Mouse (Mus musculus) liver, adult (tissue): ENCODE measurements around the gene Cadm2.

Source experiments
- GATA4 ChIP-seq: IDR thresholded peaks from 2 replicates; pipeline ENCODE4 v1.6.1; 2014; ENCODE audit warnings: mild to moderate bottlenecking, low read length; ENCODE audit not compliant: insufficient replicate concordance

Cadm2 gene

GRCm38 (mm10) chr16:67591015-67591414, 29.7 kb downstream of the Cadm2 start:
- TF ChIP-seq GATA4 = no peak

- TF ChIP-seq GATA4 = no peak
Measured at GRCm38 (mm10) chr16:67578842-67579517, 41.7 kb downstream of the Cadm2 start.

DNA sequence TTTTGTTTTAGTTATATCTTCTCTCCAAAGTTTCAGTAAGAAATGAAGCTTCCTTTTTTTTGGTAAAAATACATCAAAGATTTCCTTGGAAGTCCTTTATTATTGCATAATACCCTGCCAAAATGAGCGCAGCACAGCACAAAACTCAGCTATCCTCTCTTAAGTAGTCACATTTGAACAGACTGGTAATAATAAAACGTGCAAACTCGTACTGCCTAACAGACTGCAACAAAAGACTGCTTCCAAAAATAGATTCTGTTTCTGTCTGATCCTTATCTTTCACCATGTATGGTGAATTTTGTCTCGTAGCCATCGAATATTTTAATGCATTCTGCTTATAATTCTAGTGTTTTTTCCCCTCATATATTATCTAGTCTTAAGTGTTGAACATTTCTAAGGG, 45.2 kb downstream of the Cadm2 start:
- TF ChIP-seq GATA4 = no peak

DNA sequence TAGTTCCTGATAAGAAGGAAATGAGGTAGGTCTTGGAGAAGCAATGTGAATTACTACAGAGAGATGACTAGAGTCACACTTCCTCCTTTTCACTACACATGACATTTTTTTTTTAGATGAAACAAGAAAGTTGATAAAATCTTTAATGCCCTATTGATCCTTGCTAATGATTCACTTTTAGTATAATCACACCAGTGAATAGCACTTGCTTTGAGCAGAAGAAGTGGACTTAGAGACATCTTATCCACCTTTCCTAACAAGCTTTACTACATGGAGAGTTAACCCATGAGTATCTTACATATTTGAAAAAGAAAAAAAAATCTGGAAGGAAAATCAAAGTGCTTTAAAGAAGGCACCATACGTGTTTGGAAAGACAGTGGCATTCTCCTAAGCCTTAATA, 93.7 kb downstream of the Cadm2 start:
- no peak for TF ChIP-seq GATA4

DNA sequence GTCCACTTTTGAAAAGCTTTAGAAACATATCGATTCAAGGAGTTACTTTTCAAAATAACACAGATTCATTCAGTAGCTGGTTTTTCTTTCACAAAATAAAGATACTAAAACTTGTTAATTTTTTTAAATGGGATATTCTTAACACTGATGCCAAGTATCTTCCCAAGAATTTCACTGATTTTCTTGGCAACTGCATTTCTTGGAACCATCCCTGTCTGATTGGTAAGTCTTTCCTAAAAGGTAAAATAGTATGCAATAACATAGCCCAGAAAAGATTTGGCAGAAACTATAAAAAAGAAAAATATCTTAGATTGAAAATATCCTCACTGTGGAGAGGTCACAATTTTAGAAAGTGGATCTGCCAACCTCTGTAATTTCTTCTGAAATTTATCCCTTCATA, 95.8 kb downstream of the Cadm2 start:
- TF ChIP-seq GATA4 = no peak

- no peak for TF ChIP-seq GATA4
Measured at GRCm38 (mm10) chr16:67518311-67518710, 102.4 kb downstream of the Cadm2 start.

DNA sequence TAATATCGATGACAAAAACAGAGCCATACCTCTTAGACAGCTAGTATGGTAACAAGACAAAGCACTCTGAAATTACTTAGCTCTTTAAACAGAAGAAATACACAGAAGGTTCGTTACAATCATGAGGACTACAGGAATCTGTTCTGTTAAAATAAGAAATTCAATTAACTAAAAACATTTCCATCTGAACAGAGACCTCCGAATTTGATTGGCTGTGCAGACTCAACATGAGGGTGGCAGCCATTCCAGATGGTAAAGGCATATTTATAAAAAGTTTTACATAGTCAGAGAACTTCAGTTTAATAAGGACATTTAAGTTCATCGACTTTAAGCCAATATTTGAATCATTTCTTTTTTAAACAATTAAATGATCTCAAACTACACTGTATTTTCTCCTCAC, 105.2 kb downstream of the Cadm2 start:
- TF ChIP-seq GATA4 = no peak

DNA sequence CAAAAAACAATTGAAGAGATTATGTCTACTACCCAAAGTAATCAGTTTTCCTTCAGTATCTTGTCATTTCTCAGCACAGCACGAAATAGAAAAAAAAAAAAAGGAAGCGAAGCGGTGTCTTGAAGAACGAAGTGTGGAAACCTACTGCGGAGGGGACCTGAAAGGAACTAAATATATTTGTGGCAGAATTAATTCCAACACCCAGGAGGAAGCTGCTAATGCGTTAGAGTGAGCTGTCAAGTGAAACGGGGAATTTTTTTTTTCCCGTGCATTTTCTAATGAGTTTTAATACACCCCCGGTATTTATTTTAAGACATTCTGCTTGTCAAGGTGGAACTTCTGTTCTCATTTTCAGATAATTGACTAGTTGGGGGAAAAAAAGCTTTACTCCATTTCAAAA, 111.6 kb downstream of the Cadm2 start:
- TF ChIP-seq GATA4 = no peak

GRCm38 (mm10) chr16:67482542-67482941, 138.2 kb downstream of the Cadm2 start:
- no peak for TF ChIP-seq GATA4

- no peak for TF ChIP-seq GATA4
Measured at GRCm38 (mm10) chr16:67467041-67467440, 153.7 kb downstream of the Cadm2 start.

DNA sequence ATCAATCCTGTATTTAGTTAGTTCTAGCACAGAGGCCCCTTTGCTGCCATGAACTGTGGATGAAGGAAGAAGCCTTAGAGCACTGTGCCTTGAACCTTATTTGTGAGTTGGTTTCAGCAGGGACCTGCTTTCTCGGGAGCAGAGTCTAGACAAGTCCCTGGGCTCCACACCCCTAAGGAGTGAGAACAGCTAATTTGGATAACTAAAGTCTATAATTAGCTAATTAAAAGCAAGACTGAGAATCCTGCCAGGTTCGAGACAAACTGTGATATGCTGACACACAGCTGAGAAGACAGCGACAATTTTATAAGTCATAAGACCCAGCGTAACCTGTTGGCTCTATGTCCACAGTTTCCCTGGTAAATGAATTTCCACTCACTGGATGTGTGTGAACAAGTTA, 184.4 kb downstream of the Cadm2 start:
- TF ChIP-seq GATA4 = no peak

DNA sequence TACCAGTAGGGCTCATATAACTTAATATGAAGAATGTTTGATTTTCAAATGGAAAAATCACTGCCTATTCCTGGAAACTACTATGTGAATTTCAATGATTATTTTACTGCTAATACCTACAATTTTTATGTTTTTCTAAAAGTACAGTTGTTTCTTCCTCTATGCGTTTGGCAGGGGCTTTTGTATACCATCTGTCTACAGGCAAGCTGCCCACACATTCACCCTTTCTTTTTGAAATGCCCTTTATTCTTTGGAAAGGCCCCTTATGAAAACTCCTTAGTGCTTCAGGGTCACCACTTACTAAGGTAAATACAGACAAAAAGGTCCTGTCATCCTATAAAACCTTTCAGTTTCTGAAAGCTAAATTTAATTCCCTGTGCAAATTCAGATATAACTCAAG, 195.3 kb downstream of the Cadm2 start:
- TF ChIP-seq GATA4 = no peak

DNA sequence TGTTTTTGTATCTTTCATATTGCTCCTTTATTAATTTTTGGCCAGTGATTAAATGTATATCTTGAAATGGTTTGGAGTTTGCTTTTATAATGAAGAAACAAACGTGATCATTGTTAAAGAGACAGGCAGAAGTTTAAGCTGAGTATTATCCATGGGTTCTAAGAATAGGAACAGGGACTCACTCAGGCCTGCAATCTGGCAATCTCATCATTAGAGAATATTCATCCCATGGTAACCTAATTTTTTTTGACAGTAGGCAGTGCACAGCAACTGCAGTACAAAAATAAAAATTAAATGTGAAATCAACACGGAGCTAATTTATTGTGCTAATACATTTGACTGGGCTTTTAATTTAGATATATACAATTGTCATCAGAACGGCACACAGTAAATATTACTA, 209.8 kb downstream of the Cadm2 start:
- no peak for TF ChIP-seq GATA4

GRCm38 (mm10) chr16:67410482-67410881, 210.2 kb downstream of the Cadm2 start:
- no peak for TF ChIP-seq GATA4

DNA sequence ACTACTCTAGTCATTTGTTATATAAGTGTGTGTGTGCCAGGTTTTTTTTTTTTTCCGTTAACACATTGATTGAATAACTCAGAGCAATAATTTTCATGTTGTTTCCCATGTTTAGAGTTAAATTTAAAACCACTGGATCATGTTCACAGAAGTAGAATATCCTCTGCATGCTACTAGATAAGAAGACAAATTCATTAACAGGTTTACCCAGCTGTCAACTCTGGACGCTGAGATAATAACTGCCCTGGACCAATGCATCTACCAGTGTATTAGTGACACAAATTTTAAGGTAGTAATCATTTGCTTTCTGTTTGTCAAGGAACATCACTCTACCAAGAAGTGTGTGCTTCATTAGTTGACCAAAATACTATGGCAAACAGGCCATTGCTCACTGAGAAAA, 253.0 kb downstream of the Cadm2 start:
- no peak for TF ChIP-seq GATA4

DNA sequence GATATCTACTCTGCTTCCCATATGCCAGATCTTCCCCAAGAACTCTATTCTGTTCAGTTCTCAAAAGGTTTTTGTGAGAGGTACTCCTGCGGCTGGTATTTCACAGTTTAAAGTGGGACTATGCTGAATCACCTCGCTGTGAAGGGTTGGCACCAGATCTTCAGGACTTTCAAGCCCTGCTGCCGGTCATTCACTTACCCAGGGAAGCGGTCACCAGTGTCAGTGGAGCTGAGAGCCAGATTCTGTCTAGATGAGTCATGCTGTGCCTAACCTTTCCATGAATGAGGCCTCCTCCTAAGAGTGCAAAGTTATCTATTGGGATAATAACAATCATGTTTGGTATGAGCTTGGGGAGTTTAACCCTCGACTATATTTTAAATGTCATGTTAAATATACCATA, 272.7 kb downstream of the Cadm2 start:
- no peak for TF ChIP-seq GATA4

DNA sequence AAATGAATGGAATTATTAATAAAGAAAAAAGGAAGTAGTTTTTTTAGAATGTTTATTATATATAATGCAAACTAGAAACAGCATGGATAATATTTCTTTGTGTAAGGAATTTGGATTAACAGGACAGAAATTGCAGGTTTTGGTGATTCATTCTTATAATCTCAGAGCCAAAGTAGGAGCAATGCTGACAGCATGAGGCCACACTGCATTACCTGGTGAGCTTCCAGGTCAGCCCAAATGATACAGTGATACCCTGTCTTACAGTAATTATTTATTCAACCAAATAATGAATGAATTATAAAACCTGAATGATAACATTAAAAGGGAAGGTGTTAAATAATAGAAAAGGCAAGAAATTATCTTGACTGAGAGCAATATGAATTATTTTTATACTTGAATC, 273.1 kb downstream of the Cadm2 start:
- no peak for TF ChIP-seq GATA4
